Mouse (Mus musculus) midbrain, embryonic 12.5 days (tissue): ENCODE measurements around the gene Prkar2b. TPM values are rescaled to one million over a fixed set of nuclear protein-coding genes. Genes with fewer than 3 reads are reported as not detected.

ENCODE experiments used
- ATAC-seq: fragments of 200-750 bp; cut with Nextera tagmentation; 2 replicates; pipeline ENCODE4 v1.8.0; 2017; ENCODE audit warnings: low read depth, moderate TSS enrichment, moderate library complexity; ENCODE audit not compliant: low FRiP score
- H3K27ac ChIP-seq: fragments of 300-500 bp; sonication (generic); replicated peaks from 2 replicates; pipeline ENCODE4 v1.5.1; 2016; ENCODE audit warnings: mild to moderate bottlenecking
- H3K27me3 ChIP-seq: fragments of 300-500 bp; sonication (generic); 2 replicates; pipeline ENCODE4 v1.6.1; 2016; ENCODE audit warnings: mild to moderate bottlenecking
- H3K36me3 ChIP-seq: fragments of 300-500 bp; sonication (generic); 2 replicates; pipeline ENCODE4 v1.6.1; 2016
- H3K4me1 ChIP-seq: fragments of 300-500 bp; sonication (generic); 2 replicates; pipeline ENCODE4 v1.6.1; 2016
- H3K4me2 ChIP-seq: fragments of 300-500 bp; sonication (generic); replicated peaks from 2 replicates; pipeline ENCODE4 v1.6.1; 2016; ENCODE audit warnings: mild to moderate bottlenecking, moderate library complexity
- H3K4me3 ChIP-seq: fragments of 300-500 bp; sonication (generic); 2 replicates; pipeline ENCODE4 v1.5.1; 2016; ENCODE audit warnings: mild to moderate bottlenecking
- H3K9ac ChIP-seq: fragments of 300-500 bp; sonication (generic); replicated peaks from 2 replicates; pipeline ENCODE4 v1.6.1; 2016; ENCODE audit warnings: mild to moderate bottlenecking, moderate library complexity
- H3K9me3 ChIP-seq: fragments of 300-500 bp; sonication (generic); 2 replicates; pipeline ENCODE4 v1.6.1; 2016; ENCODE audit warnings: mild to moderate bottlenecking
- WGBS: fragments of 180-500 bp; shearing (Covaris S2); methylation state at CpG from one replicate; pipeline ENCODE4 v1.1.7; 2016; 5-methylcytosine and 5-hydroxymethylcytosine counted together
- polyA plus RNA-seq: library from polyadenylated mRNA; unstranded; fragments of >200 nt; fragmentation: Nextera tagmentation; extraction: Ambion mirVana; gene quantifications from 2 replicates; pipeline ENCODE4 v1.2.1, GENCODE M21; 2016

Gene Prkar2b
- polyA plus RNA-seq, 1 experiment from 2014 or later = 77.8 TPM

- no peak overlapping the region for H3K27ac ChIP-seq
- no peaks in the 10 kb centered on the region for H3K27me3 ChIP-seq
- H3K4me1 ChIP-seq = no peaks in the 10 kb centered on the region
- ATAC-seq = no peak
- H3K9me3 ChIP-seq = peaks cover 10% of the 10 kb centered on the region; the same call in 1 of the 2 replicates
- 0 out of 2 replicates have a peak, but pooled peaks cover under 1% of the 10 kb centered on the region for H3K36me3 ChIP-seq
- H3K4me2 ChIP-seq = no peak overlapping the region
- H3K4me3 ChIP-seq = no peak overlapping the region
- 87% methylated on average over 10 of the region's 10 CpGs for WGBS
- no peak overlapping the region for H3K9ac ChIP-seq
Measured at GRCm38 (mm10) chr12:32006391-32006929, 54.6 kb downstream of the Prkar2b start.

GRCm38 (mm10) chr12:32000464-32000863 is 60.6 kb downstream of the Prkar2b start:
- no peak overlapping the region for H3K4me3 ChIP-seq
- H3K4me1 ChIP-seq = no peaks in the 10 kb centered on the region
- 89% methylated on average over 7 of the region's 7 CpGs for WGBS
- H3K4me2 ChIP-seq = no peak overlapping the region
- H3K9me3 ChIP-seq = 0 out of 2 replicates have a peak, but pooled peaks cover 4% of the 10 kb centered on the region
- no peak for ATAC-seq
- no peaks in the 10 kb centered on the region for H3K27me3 ChIP-seq
- no peak overlapping the region for H3K9ac ChIP-seq
- no peak overlapping the region for H3K27ac ChIP-seq
- 0 out of 2 replicates have a peak, but pooled peaks cover 4% of the 10 kb centered on the region for H3K36me3 ChIP-seq

GRCm38 (mm10) chr12:31998706-31999105 is 62.4 kb downstream of the Prkar2b start:
- H3K9me3 ChIP-seq = no peaks in the 10 kb centered on the region
- no peak overlapping the region for H3K9ac ChIP-seq
- no peaks in the 10 kb centered on the region for H3K4me1 ChIP-seq
- H3K27ac ChIP-seq = no peak overlapping the region
- ATAC-seq = no peak
- 78% methylated on average over 5 of the region's 5 CpGs for WGBS
- no peak overlapping the region for H3K4me2 ChIP-seq
- H3K36me3 ChIP-seq = 0 out of 2 replicates have a peak, but pooled peaks cover 4% of the 10 kb centered on the region
- H3K4me3 ChIP-seq = no peak overlapping the region
- H3K27me3 ChIP-seq = no peaks in the 10 kb centered on the region

GRCm38 (mm10) chr12:31997328-31997878 is 63.7 kb downstream of the Prkar2b start:
- Histone ChIP-seq H3K27me3 (no peaks in the 10 kb centered on the region), H3K9ac (no peak overlapping the region), H3K9me3 (no peaks in the 10 kb centered on the region), H3K4me3 (no peak overlapping the region), H3K4me2 (no peak overlapping the region), H3K4me1 (no peaks in the 10 kb centered on the region), H3K27ac (no peak overlapping the region), H3K36me3 (peaks cover 8% of the 10 kb centered on the region; the same call in 1 of the 2 replicates)
- 80% methylated on average over 3 of the region's 3 CpGs for WGBS
- ATAC-seq = no peak

GRCm38 (mm10) chr12:31996877-31997276 is 64.2 kb downstream of the Prkar2b start:
- Histone ChIP-seq H3K9ac (no peak overlapping the region), H3K27me3 (no peaks in the 10 kb centered on the region), H3K4me2 (no peak overlapping the region), H3K27ac (no peak overlapping the region), H3K4me3 (no peak overlapping the region), H3K4me1 (no peaks in the 10 kb centered on the region), H3K36me3 (peaks cover 10% of the 10 kb centered on the region; the same call in 1 of the 2 replicates), H3K9me3 (no peaks in the 10 kb centered on the region)
- ATAC-seq = no peak
- WGBS = 78% methylated on average over 5 of the region's 5 CpGs

GRCm38 (mm10) chr12:31990575-31990974 is 70.5 kb downstream of the Prkar2b start:
- no peaks in the 10 kb centered on the region for H3K9me3 ChIP-seq
- H3K9ac ChIP-seq = no peak overlapping the region
- 88% methylated on average over 4 of the region's 4 CpGs for WGBS
- no peaks in the 10 kb centered on the region for H3K27me3 ChIP-seq
- no peak overlapping the region for H3K27ac ChIP-seq
- H3K4me3 ChIP-seq = no peak overlapping the region
- no peak overlapping the region for H3K4me2 ChIP-seq
- H3K4me1 ChIP-seq = no peaks in the 10 kb centered on the region
- no peak for ATAC-seq
- peaks cover 10% of the 10 kb centered on the region; the same call in 1 of the 2 replicates for H3K36me3 ChIP-seq

- Histone ChIP-seq H3K36me3 (peaks cover 10% of the 10 kb centered on the region; the same call in 1 of the 2 replicates), H3K9ac (no peak overlapping the region), H3K9me3 (no peaks in the 10 kb centered on the region), H3K27ac (no peak overlapping the region), H3K4me1 (peaks cover 2% of the 10 kb centered on the region; the same call in 1 of the 2 replicates), H3K27me3 (no peaks in the 10 kb centered on the region), H3K4me2 (no peak overlapping the region), H3K4me3 (no peak overlapping the region)
- ATAC-seq = no peak
Measured at GRCm38 (mm10) chr12:31989726-31990125, 71.4 kb downstream of the Prkar2b start.

- ATAC-seq = no peak
- no peak overlapping the region for H3K4me3 ChIP-seq
- H3K9me3 ChIP-seq = no peaks in the 10 kb centered on the region
- no peak overlapping the region for H3K4me2 ChIP-seq
- peaks cover 7% of the 10 kb centered on the region; the same call in 1 of the 2 replicates for H3K4me1 ChIP-seq
- 93% methylated on average over 2 of the region's 2 CpGs for WGBS
- peaks cover 4% of the 10 kb centered on the region; the same call in 1 of the 2 replicates for H3K36me3 ChIP-seq
- no peak overlapping the region for H3K9ac ChIP-seq
- H3K27ac ChIP-seq = no peak overlapping the region
- no peaks in the 10 kb centered on the region for H3K27me3 ChIP-seq
Measured at GRCm38 (mm10) chr12:31986463-31986862, 74.6 kb downstream of the Prkar2b start.

GRCm38 (mm10) chr12:31985738-31986137 is 75.4 kb downstream of the Prkar2b start:
- no peak overlapping the region for H3K4me3 ChIP-seq
- no peak overlapping the region for H3K27ac ChIP-seq
- peaks cover 7% of the 10 kb centered on the region; the same call in 1 of the 2 replicates for H3K4me1 ChIP-seq
- H3K36me3 ChIP-seq = peaks cover 4% of the 10 kb centered on the region; the same call in 1 of the 2 replicates
- no peak overlapping the region for H3K9ac ChIP-seq
- no peaks in the 10 kb centered on the region for H3K27me3 ChIP-seq
- H3K9me3 ChIP-seq = no peaks in the 10 kb centered on the region
- 93% methylated on average over 6 of the region's 6 CpGs for WGBS
- H3K4me2 ChIP-seq = no peak overlapping the region
- ATAC-seq = no peak

GRCm38 (mm10) chr12:31984664-31985063 is 76.4 kb downstream of the Prkar2b start:
- no peak overlapping the region for H3K4me3 ChIP-seq
- peaks cover 4% of the 10 kb centered on the region; the same call in 1 of the 2 replicates for H3K36me3 ChIP-seq
- no peaks in the 10 kb centered on the region for H3K9me3 ChIP-seq
- H3K4me2 ChIP-seq = no peak overlapping the region
- no peak for ATAC-seq
- H3K27ac ChIP-seq = no peak overlapping the region
- WGBS = 73% methylated on average over 12 of the region's 12 CpGs
- peaks cover 7% of the 10 kb centered on the region; the same call in 1 of the 2 replicates for H3K4me1 ChIP-seq
- H3K27me3 ChIP-seq = no peaks in the 10 kb centered on the region
- no peak overlapping the region for H3K9ac ChIP-seq

- Histone ChIP-seq H3K9ac (no peak overlapping the region), H3K4me2 (no peak overlapping the region), H3K27ac (no peak overlapping the region), H3K36me3 (peaks cover 4% of the 10 kb centered on the region; the same call in 1 of the 2 replicates), H3K4me1 (peaks cover 7% of the 10 kb centered on the region; the same call in 1 of the 2 replicates), H3K4me3 (no peak overlapping the region), H3K9me3 (no peaks in the 10 kb centered on the region), H3K27me3 (no peaks in the 10 kb centered on the region)
- no peak for ATAC-seq
- 68% methylated on average over 2 of the region's 2 CpGs for WGBS
Measured at GRCm38 (mm10) chr12:31984206-31984605, 76.9 kb downstream of the Prkar2b start.

GRCm38 (mm10) chr12:31983769-31984168 is 77.3 kb downstream of the Prkar2b start:
- H3K4me2 ChIP-seq = no peak overlapping the region
- H3K9me3 ChIP-seq = no peaks in the 10 kb centered on the region
- peaks cover 4% of the 10 kb centered on the region; the same call in 1 of the 2 replicates for H3K36me3 ChIP-seq
- H3K4me3 ChIP-seq = no peak overlapping the region
- 73% methylated on average over 6 of the region's 6 CpGs for WGBS
- no peak overlapping the region for H3K27ac ChIP-seq
- peaks cover 7% of the 10 kb centered on the region; the same call in 1 of the 2 replicates for H3K4me1 ChIP-seq
- H3K27me3 ChIP-seq = no peaks in the 10 kb centered on the region
- no peak for ATAC-seq
- H3K9ac ChIP-seq = no peak overlapping the region
